Mouse (Mus musculus) liver, embryonic 16.5 days (tissue): ENCODE measurements at regions not wholly inside any gene's neighbourhood (a gene's known extent, or its start where the extent isn't known, plus 50 kb on each side); places are given as distances from the start of the nearest gene placed in this dataset.

Source experiments
- ATAC-seq: fragments of 200-750 bp; cut with Nextera tagmentation; 2 replicates; pipeline ENCODE4 v1.8.0; 2017; ENCODE audit warnings: low read depth, mild to moderate bottlenecking, moderate number of reproducible peaks, moderate library complexity
- H3K27ac ChIP-seq: fragments of 300-500 bp; sonication (generic); 2 replicates; pipeline ENCODE4 v1.5.1; 2014; ENCODE audit warnings: mild to moderate bottlenecking, low read length
- H3K27me3 ChIP-seq: fragments of 300-500 bp; sonication (generic); 2 replicates; pipeline ENCODE4 v1.6.1; 2014; ENCODE audit warnings: low read depth, low read length, mixed read lengths; ENCODE audit not compliant: control insufficient read depth, insufficient read depth
- H3K36me3 ChIP-seq: fragments of 300-500 bp; sonication (generic); 2 replicates; pipeline ENCODE4 v1.6.1; 2014; ENCODE audit warnings: mild to moderate bottlenecking; ENCODE audit not compliant: control insufficient read depth, insufficient read depth
- H3K4me1 ChIP-seq: fragments of 300-500 bp; sonication (generic); 2 replicates; pipeline ENCODE4 v1.6.1; 2014; ENCODE audit warnings: low read depth, low read length, mixed read lengths; ENCODE audit not compliant: control insufficient read depth
- H3K4me2 ChIP-seq: fragments of 300-500 bp; sonication (generic); 2 replicates; pipeline ENCODE4 v1.6.1; 2014; ENCODE audit warnings: low read depth, low read length, mixed read lengths
- H3K4me3 ChIP-seq: fragments of 300-500 bp; sonication (generic); 2 replicates; pipeline ENCODE4 v1.5.1; 2014; ENCODE audit warnings: low read depth, mild to moderate bottlenecking, low read length
- H3K9ac ChIP-seq: fragments of 300-500 bp; sonication (generic); 2 replicates; pipeline ENCODE4 v1.6.1; 2014; ENCODE audit warnings: low read depth, low read length
- H3K9me3 ChIP-seq: fragments of 300-500 bp; sonication (generic); replicated peaks from 2 replicates; pipeline ENCODE4 v1.6.1; 2016; ENCODE audit warnings: low read length; ENCODE audit not compliant: control insufficient read depth
- WGBS: fragments of 180-500 bp; shearing (Covaris S2); extraction: QIAGEN DNeasy Blood & Tissue Kit; methylation state at CpG from one replicate; pipeline ENCODE4 v1.1.7; 2014; ENCODE audit not compliant: insufficient replicate concordance; 5-methylcytosine and 5-hydroxymethylcytosine counted together

DNA sequence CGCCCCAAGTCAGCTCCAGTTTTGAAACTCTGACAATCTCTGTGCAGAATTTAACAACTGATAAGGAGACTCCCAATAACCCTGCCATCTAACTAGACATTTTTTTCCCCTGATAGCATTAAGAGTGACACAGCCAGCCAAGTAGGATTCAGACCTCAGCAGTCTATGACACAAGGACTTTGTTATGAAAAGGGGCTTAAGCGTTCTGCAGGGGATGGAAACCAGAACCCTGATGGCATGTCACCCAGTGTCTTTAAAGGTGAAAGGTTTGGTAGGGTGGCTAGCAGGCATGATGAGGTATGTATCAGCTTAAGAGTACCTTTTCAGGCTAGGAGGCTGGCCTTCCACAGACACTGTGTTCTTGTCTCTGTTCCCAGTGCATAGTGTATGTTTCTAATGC is 199.8 kb downstream of the Inhba start:
- no peak overlapping the region for H3K9ac ChIP-seq
- H3K9me3 ChIP-seq, result no peaks in the 10 kb centered on the region
- no peaks in the 10 kb centered on the region for H3K36me3 ChIP-seq
- WGBS, result 58% methylated on average over 2 of the region's 2 CpGs
- H3K27ac ChIP-seq, result no peak overlapping the region
- H3K4me3 ChIP-seq, result no peak overlapping the region
- no peak overlapping the region for H3K4me2 ChIP-seq
- H3K4me1 ChIP-seq, result no peaks in the 10 kb centered on the region
- H3K27me3 ChIP-seq, result no peaks in the 10 kb centered on the region
- ATAC-seq, result no peak

DNA sequence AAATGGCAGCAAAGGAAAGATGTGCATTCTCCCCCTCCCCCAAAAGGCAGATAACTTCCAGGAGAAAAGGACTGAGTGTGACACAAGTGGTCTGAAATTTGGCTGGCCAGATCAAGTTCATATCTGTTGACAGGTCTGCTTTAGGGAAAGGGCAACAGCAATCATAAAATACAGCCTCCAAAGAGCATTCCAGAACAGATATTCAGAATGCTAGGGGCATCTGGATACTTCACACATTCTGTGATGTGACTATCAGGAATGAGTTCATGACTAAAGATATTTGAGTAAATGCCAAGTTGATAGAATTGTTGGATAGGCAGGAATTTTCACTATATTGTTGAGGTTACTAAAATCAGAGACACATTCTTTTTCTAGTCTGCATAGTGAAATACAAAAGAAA is 208.2 kb downstream of the Inhba start:
- ATAC-seq, result no peak
- H3K4me1 ChIP-seq, result no peaks in the 10 kb centered on the region
- H3K36me3 ChIP-seq, result no peaks in the 10 kb centered on the region
- no peak overlapping the region for H3K4me3 ChIP-seq
- H3K9ac ChIP-seq, result no peak overlapping the region
- H3K27ac ChIP-seq, result no peak overlapping the region
- no peaks in the 10 kb centered on the region for H3K27me3 ChIP-seq
- H3K4me2 ChIP-seq, result no peak overlapping the region
- no peaks in the 10 kb centered on the region for H3K9me3 ChIP-seq

DNA sequence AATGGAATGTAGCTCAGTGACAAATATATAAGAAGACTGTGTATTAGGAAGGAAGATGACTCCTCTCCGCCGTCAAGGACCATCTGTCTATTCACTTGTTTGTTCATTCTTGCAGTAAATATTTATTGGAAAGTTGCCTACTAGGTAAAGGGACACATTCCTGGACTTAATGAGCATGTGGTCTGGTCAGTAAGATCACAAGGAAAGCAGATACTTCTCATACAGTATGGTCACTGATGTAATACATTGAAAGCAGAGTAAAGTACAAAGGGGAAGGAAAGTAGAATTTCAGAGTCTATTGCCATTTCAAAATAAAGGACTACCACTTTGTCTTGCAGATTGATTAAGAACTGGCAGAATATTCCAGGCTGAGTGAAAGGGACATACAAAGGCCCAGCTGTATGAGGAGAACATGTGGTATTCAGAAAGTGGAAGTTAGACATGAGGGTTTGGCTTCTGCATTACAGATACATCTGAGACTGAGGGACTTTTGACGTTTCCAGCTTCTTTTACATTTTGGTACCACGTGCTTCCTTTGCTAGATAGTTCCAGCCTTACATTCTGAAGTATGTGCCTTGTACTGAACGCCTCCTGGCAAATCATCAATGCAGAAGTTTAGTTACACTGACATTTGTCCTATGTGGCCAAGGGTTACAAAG is 211.4 kb downstream of the Inhba start:
- Histone ChIP-seq H3K36me3 (no peaks in the 10 kb centered on the region), H3K27me3 (no peaks in the 10 kb centered on the region), H3K4me1 (no peaks in the 10 kb centered on the region), H3K9me3 (no peaks in the 10 kb centered on the region), H3K4me2 (no peak overlapping the region), H3K9ac (no peak overlapping the region), H3K27ac (no peak overlapping the region), H3K4me3 (no peak overlapping the region)
- WGBS, result 41% methylated on average over 5 of the region's 5 CpGs
- ATAC-seq, result no peak

DNA sequence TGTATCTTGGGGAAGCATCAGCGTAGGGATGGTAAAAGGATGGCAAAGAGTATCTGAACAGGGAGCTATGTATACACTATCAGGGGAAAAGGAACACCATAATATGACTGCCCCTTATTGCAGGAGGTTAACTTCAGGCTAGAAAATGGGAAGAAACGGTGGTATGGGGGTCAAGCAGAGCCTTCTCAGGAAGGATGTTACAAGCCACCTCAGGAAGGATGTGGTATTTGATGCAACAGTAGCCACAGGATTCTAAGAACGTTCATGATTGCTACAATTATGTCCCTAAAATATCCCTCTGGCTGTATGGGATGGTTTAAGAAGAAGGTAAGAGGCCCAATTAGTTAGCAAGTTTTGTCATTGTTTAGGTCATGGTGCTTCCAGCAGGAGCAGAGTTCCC is 249.5 kb downstream of the Inhba start:
- no peaks in the 10 kb centered on the region for H3K4me1 ChIP-seq
- WGBS, result 17% methylated on average over 3 of the region's 3 CpGs

DNA sequence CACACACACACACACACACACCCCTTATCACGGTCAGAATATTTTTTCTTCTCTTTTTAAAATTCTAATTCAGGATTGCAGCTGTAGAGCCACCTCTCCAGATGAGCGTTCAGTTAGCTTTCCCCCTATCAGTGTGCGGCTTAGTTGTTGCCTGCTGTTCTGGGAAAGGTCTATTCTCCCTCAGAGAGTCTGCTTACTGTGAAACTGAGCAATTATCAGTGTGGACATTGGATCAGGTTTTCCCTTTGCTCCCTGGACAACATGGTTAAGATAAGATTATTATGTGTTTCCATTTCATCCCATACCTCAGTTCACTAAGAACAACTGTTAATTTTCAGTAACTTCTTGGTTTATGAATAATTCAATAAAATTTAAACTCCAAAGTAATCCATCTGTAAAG is 268.3 kb downstream of the Inhba start:
- ATAC-seq, result no peak
- no peaks in the 10 kb centered on the region for H3K27me3 ChIP-seq
- H3K4me3 ChIP-seq, result no peak overlapping the region
- H3K9ac ChIP-seq, result no peak overlapping the region
- no peak overlapping the region for H3K27ac ChIP-seq
- WGBS, result 64% methylated on average over 3 of the region's 3 CpGs
- H3K36me3 ChIP-seq, result no peaks in the 10 kb centered on the region
- H3K4me2 ChIP-seq, result no peak overlapping the region
- no peaks in the 10 kb centered on the region for H3K9me3 ChIP-seq
- no peaks in the 10 kb centered on the region for H3K4me1 ChIP-seq

More for the DNA sequence above, 249.5 kb downstream of the Inhba start:
- Histone ChIP-seq H3K27me3 (no peaks in the 10 kb centered on the region), H3K4me3 (no peak overlapping the region), H3K36me3 (no peaks in the 10 kb centered on the region), H3K9me3 (no peaks in the 10 kb centered on the region), H3K9ac (no peak overlapping the region), H3K4me2 (no peak overlapping the region), H3K27ac (no peak overlapping the region)
- ATAC-seq, result no peak

DNA sequence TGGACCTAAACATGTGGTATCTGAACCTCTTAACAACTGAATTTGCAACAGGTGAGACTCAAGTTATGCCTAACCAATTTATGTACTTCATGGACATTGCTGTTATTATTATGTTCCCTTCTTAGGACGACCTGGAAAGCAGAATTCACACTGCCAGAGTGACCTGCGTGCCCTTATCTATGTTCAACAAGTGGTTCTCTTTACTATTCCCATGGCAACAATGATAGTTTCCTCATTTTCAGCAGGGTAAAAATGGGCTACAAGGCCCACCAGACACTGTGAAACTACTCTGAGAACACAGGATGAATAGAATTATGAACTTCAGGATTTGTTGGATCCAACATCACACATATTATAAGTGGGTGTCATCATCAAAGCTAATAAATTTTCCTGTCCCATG is 269.1 kb downstream of the Inhba start:
- Histone ChIP-seq H3K9ac (no peak overlapping the region), H3K4me3 (no peak overlapping the region), H3K9me3 (no peaks in the 10 kb centered on the region), H3K4me1 (no peaks in the 10 kb centered on the region), H3K4me2 (no peak overlapping the region), H3K27me3 (no peaks in the 10 kb centered on the region), H3K27ac (no peak overlapping the region; the same call in 1 of the 2 replicates), H3K36me3 (no peaks in the 10 kb centered on the region)
- WGBS, result 11% methylated on average over 2 of the region's 2 CpGs
- ATAC-seq, result no peak

DNA sequence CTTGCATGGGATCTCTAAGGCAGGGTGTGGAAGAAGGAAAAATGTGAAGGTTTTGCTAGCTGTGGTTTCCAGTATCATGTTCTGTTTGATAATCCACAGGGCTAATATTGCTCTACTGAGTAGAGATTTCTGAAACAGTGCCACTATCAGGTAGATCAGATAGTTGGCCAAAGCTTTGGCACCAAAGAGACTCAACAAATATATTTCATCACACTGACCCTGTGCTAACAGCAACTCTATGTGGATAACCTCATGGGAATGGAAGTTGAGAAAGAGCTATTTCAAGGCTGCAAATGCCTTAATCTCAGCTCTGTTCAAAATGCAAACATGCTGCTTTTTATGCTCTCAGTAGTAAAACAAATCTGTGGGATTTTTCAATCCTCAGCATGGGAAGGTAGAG is 270.1 kb downstream of the Inhba start:
- Histone ChIP-seq H3K27ac (peak overlapping the region; percentile 73), H3K9me3 (no peaks in the 10 kb centered on the region), H3K27me3 (no peaks in the 10 kb centered on the region), H3K9ac (no peak overlapping the region), H3K4me3 (no peak overlapping the region), H3K4me1 (no peaks in the 10 kb centered on the region), H3K4me2 (no peak overlapping the region), H3K36me3 (no peaks in the 10 kb centered on the region)
- peak; percentile 91 for ATAC-seq

DNA sequence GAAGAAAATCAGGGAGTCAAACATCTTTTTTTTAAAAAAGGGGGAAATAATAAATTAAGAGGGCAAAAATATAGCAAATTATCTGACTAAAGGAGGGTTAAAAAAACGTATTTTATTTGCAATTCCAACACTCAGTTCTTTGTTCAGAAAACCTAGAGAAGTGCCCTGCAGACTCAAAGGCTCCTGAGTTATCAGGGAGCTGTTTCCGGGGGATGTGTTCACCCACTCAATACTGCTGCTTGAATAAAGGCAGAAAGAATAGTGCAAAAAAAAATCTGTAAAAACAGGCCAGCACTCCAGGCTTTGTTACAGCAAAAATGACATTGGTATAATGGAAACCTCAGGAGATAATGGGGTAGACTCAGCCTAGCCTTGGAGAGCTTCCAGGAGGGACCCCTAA is 270.6 kb downstream of the Inhba start:
- Histone ChIP-seq H3K4me3 (no peak overlapping the region), H3K9me3 (no peaks in the 10 kb centered on the region), H3K4me1 (no peaks in the 10 kb centered on the region), H3K4me2 (no peak overlapping the region), H3K27me3 (no peaks in the 10 kb centered on the region), H3K9ac (no peak overlapping the region), H3K36me3 (no peaks in the 10 kb centered on the region), H3K27ac (peak overlapping the region; percentile 49)
- no peak for ATAC-seq
- WGBS, result 33% methylated on average over 2 of the region's 2 CpGs

DNA sequence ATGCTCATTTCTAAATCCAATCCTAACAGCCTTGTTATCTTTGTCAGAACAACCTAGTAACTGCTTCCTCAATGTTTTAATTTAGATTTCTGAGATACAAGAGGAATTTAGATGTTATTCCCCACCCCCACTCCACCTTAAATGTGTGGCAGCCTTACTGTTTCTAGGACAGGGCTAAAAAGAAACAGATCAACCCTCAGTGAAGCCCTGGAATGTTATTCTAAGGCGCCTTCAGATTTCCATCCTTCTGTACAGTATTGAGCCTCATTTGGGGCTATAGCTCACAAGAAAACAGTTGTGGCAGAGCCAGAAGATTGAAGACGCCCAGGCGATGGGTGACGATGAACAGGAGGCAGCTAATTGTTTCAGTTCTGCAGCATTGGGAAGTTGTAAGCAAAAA is 271.7 kb downstream of the Inhba start:
- whole genome bisulfite sequencing, result 67% methylated on average over 4 of the region's 4 CpGs
- Histone ChIP-seq H3K36me3 (no peaks in the 10 kb centered on the region), H3K4me1 (no peaks in the 10 kb centered on the region), H3K27ac (no peak overlapping the region), H3K9ac (no peak overlapping the region), H3K9me3 (no peaks in the 10 kb centered on the region), H3K4me2 (no peak overlapping the region), H3K4me3 (no peak overlapping the region), H3K27me3 (no peaks in the 10 kb centered on the region)
- no peak for ATAC-seq
